Mouse (Mus musculus) heart, adult 2 months (tissue): ENCODE results near the gene Laptm4a. TPM values are rescaled to one million over a fixed set of nuclear protein-coding genes. Genes with fewer than 3 reads are reported as not detected.
A peak's percentile ranks its signal among the peaks of the same experiment; 100 is the strongest.

Experiments used
- DNase-seq, 2 experiments: peaks; one replicate each; pipeline ENCODE4 v3.0.0; 2021
- H3K27ac ChIP-seq: fragments of 200-600 bp; 2 replicates; pipeline ENCODE4 v1.8.1; 2022
- H3K27me3 ChIP-seq: fragments of 200-500 bp; 2 replicates; pipeline ENCODE4 v1.6.1; 2012; ENCODE audit warnings: mild to moderate bottlenecking, low read length, inconsistent platforms, mixed read lengths; ENCODE audit not compliant: control insufficient read depth, insufficient read depth
- H3K36me3 ChIP-seq: fragments of 200-500 bp; 2 replicates; pipeline ENCODE4 v1.6.1; 2012; ENCODE audit warnings: low read length, inconsistent platforms; ENCODE audit not compliant: control insufficient read depth, insufficient read depth
- H3K4me1 ChIP-seq: fragments of 200-500 bp; 2 replicates; pipeline ENCODE4 v1.6.1; 2011; ENCODE audit warnings: low read length; ENCODE audit not compliant: control insufficient read depth, insufficient read depth
- H3K4me3 ChIP-seq: fragments of 200-600 bp; 2 replicates; pipeline ENCODE4 v1.8.1; 2022
- H3K79me2 ChIP-seq: fragments of 200-500 bp; replicated peaks from 2 replicates; pipeline ENCODE4 v1.6.1; 2012; ENCODE audit warnings: mild to moderate bottlenecking, inconsistent platforms, low read length, moderate library complexity, mixed read lengths; ENCODE audit not compliant: control insufficient read depth, insufficient read depth
- H3K9ac ChIP-seq: fragments of 200-500 bp; 2 replicates; pipeline ENCODE4 v1.6.1; 2012; ENCODE audit warnings: low read depth, mild to moderate bottlenecking, control low read depth, inconsistent platforms, low read length, mixed read lengths
- CTCF ChIP-seq: fragments of 200-600 bp; IDR thresholded peaks from 2 replicates; pipeline ENCODE4 v1.8.1; 2022; ENCODE audit warnings: antibody characterized with exemption, mild to moderate bottlenecking, moderate library complexity
- EP300 ChIP-seq: fragments of 200-500 bp; IDR thresholded peaks from 2 replicates; pipeline ENCODE4 v1.6.1; 2011; ENCODE audit warnings: low read depth, low read length, control low read depth; ENCODE audit not compliant: insufficient read depth
- POLR2A ChIP-seq: fragments of 200-500 bp; IDR thresholded peaks from 2 replicates; pipeline ENCODE4 v1.6.1; 2011; ENCODE audit warnings: mild to moderate bottlenecking, low read depth, low read length, control low read depth; ENCODE audit not compliant: insufficient read depth
- WGBS: fragments of 180-500 bp; shearing (Covaris S2); methylation state at CpG from one replicate; pipeline ENCODE4 v1.1.7; 2018; 5-methylcytosine and 5-hydroxymethylcytosine counted together
- intact Hi-C: fragments of 180-260 bp; cut with DNase I; formaldehyde crosslinking; loops from one replicate; pipeline ENCODE4 v1.15.1; 2025
- polyA plus RNA-seq: library from polyadenylated mRNA; depleted of rRNA; stranded (reverse); fragments of >200 nt; gene quantifications from 2 replicates; pipeline ENCODE4 v1.2.3, GENCODE M21; 2012
- total RNA-seq, 2 experiments: library from RNA; stranded (reverse); gene quantifications; 2 replicates each; pipeline ENCODE4 v1.2.3; 2021

Gene Laptm4a
- total and polyA plus RNA-seq, 3 experiments, result 314 to 372 (median 366) TPM

- WGBS, result 31% methylated on average over 4 of the region's 4 CpGs
- DNase-seq, result peak in 1 of 2 experiments; percentile 41
- no peaks in the 10 kb centered on the region for H3K79me2 ChIP-seq
- no peak overlapping the region for H3K9ac ChIP-seq
- H3K36me3 ChIP-seq, result no peaks in the 10 kb centered on the region
- no peak overlapping the region for H3K4me3 ChIP-seq
- intact Hi-C loops, result loop anchor here (2.0 to 10.0 kb wide), 3 partner anchors 111 to 247 kb away; partner anchors contain the start of gene Sdc1
- peaks cover 9% of the 10 kb centered on the region for H3K4me1 ChIP-seq
- TF ChIP-seq CTCF (peak; percentile 76), EP300 (0 out of 2 replicates have a peak, but pooled peaks have one; percentile 51), POLR2A (no peak)
- H3K27ac ChIP-seq, result no peak overlapping the region
- no peaks in the 10 kb centered on the region for H3K27me3 ChIP-seq
Observed at GRCm38 (mm10) chr12:8881736-8882135, 39.7 kb upstream of the Laptm4a start.

GRCm38 (mm10) chr12:8882376-8882775 is 39.1 kb upstream of the Laptm4a start:
- no peaks in the 10 kb centered on the region for H3K27me3 ChIP-seq
- 77% methylated on average over 8 of the region's 8 CpGs for WGBS
- H3K79me2 ChIP-seq, result no peaks in the 10 kb centered on the region
- no peak overlapping the region for H3K4me3 ChIP-seq
- no peak for DNase-seq
- no peak overlapping the region for H3K9ac ChIP-seq
- H3K4me1 ChIP-seq, result peaks cover 7% of the 10 kb centered on the region
- H3K36me3 ChIP-seq, result no peaks in the 10 kb centered on the region
- TF ChIP-seq CTCF (no peak), POLR2A (no peak)
- intact Hi-C loops, result loop anchor here (5.0 to 10.0 kb wide), 2 partner anchors 185 to 248 kb away; no protein-coding TSS in a partner anchor
- H3K27ac ChIP-seq, result no peak overlapping the region

- DNase-seq, result peak; percentile 49 to 57
- no peak overlapping the region for H3K9ac ChIP-seq
- intact Hi-C loops, result loop anchor here (5.0 to 10.0 kb wide), 3 partner anchors 53 to 250 kb away; no protein-coding TSS in a partner anchor
- H3K27me3 ChIP-seq, result no peaks in the 10 kb centered on the region
- H3K36me3 ChIP-seq, result no peaks in the 10 kb centered on the region
- no peak for TF ChIP-seq POLR2A
- no peak for TF ChIP-seq EP300
- peak; percentile 15; the same call in 1 of the 2 replicates for TF ChIP-seq CTCF
- H3K4me1 ChIP-seq, result peaks cover 5% of the 10 kb centered on the region
- H3K27ac ChIP-seq, result peak overlapping the region; percentile 59
- 40% methylated on average over 13 of the region's 13 CpGs for whole genome bisulfite sequencing
- no peak overlapping the region for H3K4me3 ChIP-seq
- no peaks in the 10 kb centered on the region for H3K79me2 ChIP-seq
Observed at GRCm38 (mm10) chr12:8884426-8885145, 36.9 kb upstream of the Laptm4a start.

GRCm38 (mm10) chr12:8885146-8885543 is 36.3 kb upstream of the Laptm4a start:
- H3K4me3 ChIP-seq, result no peak overlapping the region
- 32% methylated on average over 4 of the region's 4 CpGs for WGBS
- peak in 1 of 2 experiments; percentile 33 for DNase-seq
- H3K9ac ChIP-seq, result no peak overlapping the region
- H3K36me3 ChIP-seq, result no peaks in the 10 kb centered on the region
- H3K79me2 ChIP-seq, result no peaks in the 10 kb centered on the region
- TF ChIP-seq POLR2A (no peak), CTCF (no peak), EP300 (no peak)
- peaks cover 5% of the 10 kb centered on the region for H3K4me1 ChIP-seq
- H3K27ac ChIP-seq, result peak overlapping the region; percentile 59
- H3K27me3 ChIP-seq, result no peaks in the 10 kb centered on the region
- intact Hi-C loops, result loop anchor here (5.0 to 10.0 kb wide), 2 partner anchors 52 to 250 kb away; no protein-coding TSS in a partner anchor

GRCm38 (mm10) chr12:8885950-8886349 is 35.5 kb upstream of the Laptm4a start:
- Histone ChIP-seq H3K4me1 (peaks cover 5% of the 10 kb centered on the region), H3K27me3 (no peaks in the 10 kb centered on the region), H3K79me2 (no peaks in the 10 kb centered on the region), H3K27ac (peak overlapping the region; percentile 59; the same call in 1 of the 2 replicates), H3K9ac (no peak overlapping the region), H3K4me3 (no peak overlapping the region), H3K36me3 (no peaks in the 10 kb centered on the region)
- WGBS, result 62% methylated on average over 3 of the region's 3 CpGs
- DNase-seq, result no peak
- intact Hi-C loops, result loop anchor here (5.0 to 10.0 kb wide), 2 partner anchors 51 to 251 kb away; no protein-coding TSS in a partner anchor
- TF ChIP-seq POLR2A (no peak), CTCF (no peak), EP300 (no peak)

GRCm38 (mm10) chr12:8888445-8888844 is 33.0 kb upstream of the Laptm4a start:
- Histone ChIP-seq H3K4me3 (no peak overlapping the region), H3K27ac (no peak overlapping the region), H3K4me1 (peaks cover 5% of the 10 kb centered on the region), H3K27me3 (no peaks in the 10 kb centered on the region), H3K9ac (no peak overlapping the region), H3K79me2 (no peaks in the 10 kb centered on the region), H3K36me3 (no peaks in the 10 kb centered on the region)
- TF ChIP-seq EP300, result no peak
- intact Hi-C loops, result loop anchor here (5.0 to 10.0 kb wide), 2 partner anchors 49 to 254 kb away; no protein-coding TSS in a partner anchor
- no peak for DNase-seq
- WGBS, result 59% methylated on average over 7 of the region's 7 CpGs
